Mouse (Mus musculus): ENCODE data around the gene Sgcd. TPM values are rescaled to one million over a fixed set of nuclear protein-coding genes. Genes with fewer than 3 reads are reported as not detected.

The Sgcd gene
- total and polyA plus RNA-seq, 3 experiments = 0.38 to 2.4 (median 0.43) TPM

GRCm38 (mm10) chr11:47883545-47883944 is 105.2 kb downstream of the Sgcd start:
- no peaks in the 10 kb centered on the region for H3K9me3 ChIP-seq (replicated peaks; ENCODE audit: low read length)
- H3K36me3 ChIP-seq (replicated peaks in 1 of 2; ENCODE audit: control insufficient read depth in 1 of 2, insufficient read depth in 1 of 2, low read length in 1 of 2) = no peaks in the 10 kb centered on the region
- H3K9ac ChIP-seq (ENCODE audit: insufficient read depth, low read depth) = no peak overlapping the region
- peaks cover 2 to 7% of the 10 kb centered on the region in 2 experiments; a peak in 2 of 4 replicates for H3K4me1 ChIP-seq (ENCODE audit: control insufficient read depth in 1 of 2, insufficient read depth in 2 of 2)
- no peaks in the 10 kb centered on the region for H3K79me2 ChIP-seq (replicated peaks; ENCODE audit: control insufficient read depth, extremely low read depth, insufficient read depth, poor library complexity, severe bottlenecking)
- no peak overlapping the region for H3K4me3 ChIP-seq (replicated peaks in 1 of 3; ENCODE audit: low read depth in 2 of 3, low read length in 2 of 3, poor library complexity in 1 of 3)
- no peak overlapping the region for H3K4me2 ChIP-seq (ENCODE audit: insufficient read depth, low read depth, poor library complexity, severe bottlenecking)
- TF ChIP-seq TCF12 (IDR thresholded peaks at IDR 0.05; ENCODE audit: low read depth, low read length) = no peak
- TF ChIP-seq SMC3 (IDR thresholded peaks at IDR 0.05; ENCODE audit: low read depth, low read length) = no peak
- TF ChIP-seq MEF2A (IDR thresholded peaks at IDR 0.05; ENCODE audit: borderline replicate concordance, low read depth, low read length) = no peak
- no peak for TF ChIP-seq MAZ (IDR thresholded peaks at IDR 0.05; ENCODE audit: low read depth, low read length)
- TF ChIP-seq PAX5 (IDR thresholded peaks at IDR 0.05; ENCODE audit: low read length) = no peak
- TF ChIP-seq NRF1 (IDR thresholded peaks at IDR 0.05; ENCODE audit: low read depth, low read length) = no peak
- no peak for TF ChIP-seq EP300 (IDR thresholded peaks at IDR 0.05; ENCODE audit: low read length)
- TF ChIP-seq ZMIZ1 (IDR thresholded peaks at IDR 0.05; ENCODE audit: low read depth, low read length) = no peak
- TF ChIP-seq SIN3A (IDR thresholded peaks at IDR 0.05; ENCODE audit: low read length) = no peak
- TF ChIP-seq GABPA (IDR thresholded peaks at IDR 0.05; ENCODE audit: insufficient replicate concordance, low read depth, low read length) = no peak
- TF ChIP-seq MAX (IDR thresholded peaks at IDR 0.05; ENCODE audit: low read length) = no peak
- TF ChIP-seq ZNF384 (IDR thresholded peaks at IDR 0.05; ENCODE audit: low read depth, low read length) = no peak
- no peak for TF ChIP-seq CTCF (conservative IDR thresholded peaks at IDR 0.05 in 1 of 2, IDR thresholded peaks at IDR 0.05 in 1 of 2; ENCODE audit: low read depth in 2 of 2, low read length in 2 of 2)
- TF ChIP-seq E2F4 (IDR thresholded peaks at IDR 0.05; ENCODE audit: insufficient replicate concordance, low read depth, low read length) = no peak
- TF ChIP-seq ZKSCAN1 (IDR thresholded peaks at IDR 0.05; ENCODE audit: borderline replicate concordance, low read depth, low read length) = no peak
- no peak for TF ChIP-seq USF2 (conservative IDR thresholded peaks at IDR 0.05; ENCODE audit: low read depth, low read length)
- TF ChIP-seq MAFK (IDR thresholded peaks at IDR 0.05; ENCODE audit: insufficient replicate concordance, low read length) = no peak
- no peaks in the 10 kb centered on the region for H3K27me3 ChIP-seq (replicated peaks)
- dilution Hi-C loops (cut with MboI; ENCODE audit: extremely low pct_ligation_motif_present, extremely low pct_unique_long_range_greater_than_20kb, low sequenced_read_pairs) = no loop called here
- no peak overlapping the region for H3K27ac ChIP-seq (ENCODE audit: insufficient read depth, low read depth)
- DNase-seq (ENCODE audit: extremely low read depth) = no peak
- in situ Hi-C loops (cut with MboI; ENCODE audit: low pct_ligation_motif_present, low pct_unique_long_range_greater_than_20kb, low sequenced_read_pairs) = no loop called here

GRCm38 (mm10) chr11:47876633-47877170 is 112.1 kb downstream of the Sgcd start:
- TF ChIP-seq ZC3H11A (IDR thresholded peaks at IDR 0.05; ENCODE audit: low read depth, low read length) = no peak
- no peak for TF ChIP-seq ZMIZ1 (IDR thresholded peaks at IDR 0.05; ENCODE audit: low read depth, low read length)
- TF ChIP-seq SMC3 (IDR thresholded peaks at IDR 0.05; ENCODE audit: low read depth, low read length) = no peak
- TF ChIP-seq ELF1 (IDR thresholded peaks at IDR 0.05; ENCODE audit: low read depth, low read length) = no peak
- no peak for TF ChIP-seq USF1 (IDR thresholded peaks at IDR 0.05; ENCODE audit: low read depth, low read length)
- TF ChIP-seq POLR2A (IDR thresholded peaks at IDR 0.05; ENCODE audit: low read depth, low read length) = no peak
- no peak for TF ChIP-seq MAZ (IDR thresholded peaks at IDR 0.05; ENCODE audit: low read depth, low read length)
- Histone ChIP-seq H3K4me2 (ENCODE audit: insufficient read depth, low read depth, poor library complexity, severe bottlenecking) (no peak overlapping the region), H3K9me3 (replicated peaks; ENCODE audit: low read length) (no peaks in the 10 kb centered on the region), H3K4me1 (ENCODE audit: control insufficient read depth in 1 of 2, insufficient read depth in 2 of 2) (no peaks in the 10 kb centered on the region), H3K27me3 (replicated peaks) (no peaks in the 10 kb centered on the region), H3K9ac (ENCODE audit: insufficient read depth, low read depth) (no peak overlapping the region), H3K4me3 (replicated peaks in 1 of 3; ENCODE audit: low read depth in 2 of 3, low read length in 2 of 3, poor library complexity in 1 of 3) (no peak overlapping the region), H3K36me3 (replicated peaks in 1 of 2; ENCODE audit: control insufficient read depth in 1 of 2, insufficient read depth in 1 of 2, low read length in 1 of 2) (no peaks in the 10 kb centered on the region), H3K27ac (ENCODE audit: insufficient read depth, low read depth) (no peak overlapping the region), H3K79me2 (replicated peaks; ENCODE audit: control insufficient read depth, extremely low read depth, insufficient read depth, poor library complexity, severe bottlenecking) (no peaks in the 10 kb centered on the region)
- no peak for DNase-seq (ENCODE audit: extremely low read depth)
- in situ Hi-C loops (cut with MboI; ENCODE audit: low pct_ligation_motif_present, low pct_unique_long_range_greater_than_20kb, low sequenced_read_pairs) = no loop called here
- dilution Hi-C loops (cut with MboI; ENCODE audit: extremely low pct_ligation_motif_present, extremely low pct_unique_long_range_greater_than_20kb, low sequenced_read_pairs) = no loop called here
